Comparison of ENCODE assay signal across 17 mouse cellular contexts in the genomic region with DNA sequence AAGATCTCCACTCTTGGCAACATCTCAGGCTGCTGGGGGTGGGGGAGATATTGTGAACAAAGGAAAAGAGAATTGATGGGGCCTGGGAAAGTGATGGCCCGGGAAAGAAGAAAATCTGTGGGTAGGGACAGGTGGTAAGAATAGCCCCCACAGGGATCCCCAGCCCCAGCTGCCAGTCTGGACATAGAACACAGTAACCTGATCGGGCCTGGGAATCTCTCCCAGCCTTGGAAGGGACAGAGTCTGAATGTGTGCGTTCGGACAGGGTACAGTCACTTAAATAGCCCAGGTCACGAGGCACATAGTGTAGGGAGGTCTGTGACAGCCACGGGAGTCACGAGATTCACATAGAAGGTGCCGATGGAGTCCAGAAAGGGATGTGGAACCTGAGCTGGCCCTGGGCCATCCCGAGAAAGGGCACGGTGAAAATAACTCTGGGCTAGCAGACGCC. TPM values are rescaled to one million over a fixed set of nuclear protein-coding genes. Genes with fewer than 3 reads are reported as not detected.
DNase-seq lines count a peak whose midpoint lies in the region; ATAC-seq and TF ChIP-seq lines count a peak whose summit lies in the region.
"Had no signal": no experiment of that assay in that cellular context is flagged by ENCODE, and none has a peak within 500 bp of the region (broad histone marks: within the 10 kb centered on the region; RNA-seq: fewer than 3 reads in every experiment).

No protein-coding gene starts in this region.

- peak; percentile 9 for DNase-seq in kidney, postnatal 0 days (ENCODE audit: low spot score)
- DNase-seq in kidney, postnatal 4 days, result no peak
- peak; percentile 30 to 41 for DNase-seq in cerebellum, postnatal 36 days
- peak; percentile 48 to 67 for DNase-seq in gastrocnemius, postnatal 36 days
- DNase-seq in spleen, postnatal 36 days (ENCODE audit: low spot score in 2 of 2), result no peak
- no peak for DNase-seq in urinary bladder, postnatal 4 days (ENCODE audit: low spot score in 2 of 2)
- DNase-seq: kidney, adult 9 months; lung, postnatal 10 days; right cerebral cortex, postnatal 4 days; thymus, postnatal 14 days had no signal

- no peaks in the 10 kb centered on the region for H3K36me3 ChIP-seq in kidney, postnatal 0 days (ENCODE audit: insufficient read depth, low read length)
- no peaks in the 10 kb centered on the region for H3K36me3 ChIP-seq in myocyte (ENCODE audit: control insufficient read depth, insufficient read depth)
- H3K36me3 ChIP-seq: midbrain, embryonic 10.5 days; stomach, embryonic 15.5 days had no signal

- no peak overlapping the region for H3K4me3 ChIP-seq in kidney, postnatal 0 days (replicated peaks; ENCODE audit: low read depth, low read length)
- H3K4me3 ChIP-seq in myocyte, result no peak overlapping the region
- H3K4me3 ChIP-seq: erythroblast, embryonic 14.5 days; midbrain, embryonic 10.5 days; stomach, embryonic 15.5 days had no signal

- H3K9ac ChIP-seq in kidney, postnatal 0 days (ENCODE audit: low read depth, low read length), result no peak overlapping the region
- H3K9ac ChIP-seq: liver, embryonic 14.5 days; stomach, embryonic 15.5 days had no signal

- intact Hi-C loops in gastrocnemius, postnatal 36 days (cut with DNase I), result loop anchor here (1.0 kb wide), 1 partner anchor 22 kb away; no protein-coding TSS in a partner anchor

- TF ChIP-seq POLR2A in myocyte (IDR thresholded peaks at IDR 0.05; ENCODE audit: insufficient read length, low read depth), result no peak

- H3K9me3 ChIP-seq in kidney, postnatal 0 days (replicated peaks; ENCODE audit: low read length), result no peaks in the 10 kb centered on the region
- H3K9me3 ChIP-seq: midbrain, embryonic 10.5 days; stomach, embryonic 15.5 days had no signal

- H3ac ChIP-seq in myocyte (ENCODE audit: control insufficient read depth, insufficient read length), result no peak overlapping the region

- WGBS in kidney, postnatal 0 days, result 54% methylated on average over 11 of the region's 11 CpGs

- no peak overlapping the region for H3K27ac ChIP-seq in kidney, postnatal 0 days
- H3K27ac ChIP-seq: liver, embryonic 14.5 days; midbrain, embryonic 10.5 days; stomach, embryonic 15.5 days had no signal

- no peak for TF ChIP-seq CTCF in kidney, postnatal 0 days (IDR thresholded peaks at IDR 0.05; ENCODE audit: low read depth)

- no peak overlapping the region for H3K4me2 ChIP-seq in kidney, postnatal 0 days (ENCODE audit: low read length)
- peak overlapping the region; percentile 13 for H3K4me2 ChIP-seq in myocyte (ENCODE audit: low read depth)
- H3K4me2 ChIP-seq: stomach, embryonic 15.5 days had no signal

- ATAC-seq in kidney, postnatal 0 days (replicated peaks; ENCODE audit: low FRiP score, low read depth), result no peak
- ATAC-seq in megakaryocyte progenitor cell, adult 5-6 weeks (replicated peaks; ENCODE audit: poor library complexity), result no peak

- H3K79me2 ChIP-seq in myocyte (ENCODE audit: control insufficient read depth, insufficient read depth), result no peaks in the 10 kb centered on the region

- no peaks in the 10 kb centered on the region for H3K27me3 ChIP-seq in kidney, postnatal 0 days (ENCODE audit: insufficient read depth, low read length)
- no peaks in the 10 kb centered on the region for H3K27me3 ChIP-seq in myocyte (ENCODE audit: control insufficient read depth, insufficient read depth, insufficient read length)
- H3K27me3 ChIP-seq: CH12.LX; stomach, embryonic 15.5 days had no signal

- H3K4me1 ChIP-seq in kidney, postnatal 0 days (replicated peaks; ENCODE audit: insufficient read depth, low read length), result no peaks in the 10 kb centered on the region
- H3K4me1 ChIP-seq: stomach, embryonic 15.5 days had no signal

TF ChIP-seq in myocyte, 11 proteins besides CTCF, POLR2A, EP300 and RAD21:
- TF ChIP-seq TCF3 (IDR thresholded peaks at IDR 0.05; ENCODE audit: insufficient read length, low read depth), result no peak
- no peak for TF ChIP-seq POLR2AphosphoS2 (IDR thresholded peaks at IDR 0.05; ENCODE audit: insufficient read length, low read depth)
- no peak for TF ChIP-seq E2F4 (IDR thresholded peaks at IDR 0.05; ENCODE audit: insufficient read depth)
- TF ChIP-seq SRF (IDR thresholded peaks at IDR 0.05; ENCODE audit: control insufficient read depth, insufficient read length, low read depth), result no peak
- TF ChIP-seq REST (IDR thresholded peaks at IDR 0.05; ENCODE audit: insufficient read depth, insufficient read length), result no peak
- no peak for TF ChIP-seq TCF12 (IDR thresholded peaks at IDR 0.05; ENCODE audit: insufficient read depth, poor library complexity, severe bottlenecking)

RNA-seq across cellular contexts. Expression of a gene that starts 21.3 kb away (rescaled TPM):
- 0.64 and 0.82 TPM in 2 replicates for polyA plus RNA-seq in kidney, postnatal 0 days (2015; fragmentation: Nextera tagmentation; extraction: Ambion mirVana)
- 10 to 100 TPM; 30.9 to 33.4 TPM for total RNA-seq in gastrocnemius, postnatal 36 days (2021)
- polyA plus RNA-seq in myocyte (2012; fragmentation: generic; extraction: Trizol), result 0.30 TPM
- not detected in 2 replicates for total RNA-seq in megakaryocyte progenitor cell, adult 5-6 weeks (2015)
- 0.04 TPM in 1 of 2 replicates, not detected in the other for total RNA-seq in megakaryocyte progenitor cell, adult 5-6 weeks (2017)
- polyA plus RNA-seq: erythroblast, embryonic 14.5 days had no signal

Comparison
In these comparisons a context has a peak if more than half of its experiments do, and no peak if none do; other contexts are left out.
1. DNase-seq: peak in kidney, postnatal 0 days (single experiment), cerebellum, postnatal 36 days (2 of 2) and gastrocnemius, postnatal 36 days (2 of 2); none in kidney, postnatal 4 days (0 of 2), spleen, postnatal 36 days (0 of 2) and urinary bladder, postnatal 4 days (0 of 2).
2. RNA of a gene that starts 21.3 kb away (total RNA-seq): 30.9 to 33.4 TPM in gastrocnemius, postnatal 36 days; 0.04 TPM in megakaryocyte progenitor cell, adult 5-6 weeks; every median in the first group is over 10 times any median in the second.